Mouse (Mus musculus): ENCODE results near the gene Slc43a1.
"Not testable (repeated sequence)": the region's sequence is repeated elsewhere in the genome, so short reads cannot be mapped to it uniquely, and the experiment has no call there.

The Slc43a1 gene

GRCm38 (mm10) chr2:84893359-84893758, 54.7 kb downstream of the Slc43a1 start:
- no peak for DNase-seq (ENCODE audit: low read depth, low spot score)

GRCm38 (mm10) chr2:84895495-84896198, 57.0 kb downstream of the Slc43a1 start:
- DNase-seq (ENCODE audit: low read depth, low spot score), result no peak

- DNase-seq (ENCODE audit: low read depth, low spot score), result not testable (repeated sequence)
These were observed 58.0 kb downstream of the Slc43a1 start for GRCm38 (mm10) chr2:84896686-84897085.

GRCm38 (mm10) chr2:84912722-84913121, 74.1 kb downstream of the Slc43a1 start:
- no peak for DNase-seq (ENCODE audit: low read depth, low spot score)
